Mouse (Mus musculus): ENCODE measurements at regions not wholly inside any gene's neighbourhood (a gene's known extent, or its start where the extent isn't known, plus 50 kb on each side); places are given as distances from the start of the nearest gene placed in this dataset.

DNA sequence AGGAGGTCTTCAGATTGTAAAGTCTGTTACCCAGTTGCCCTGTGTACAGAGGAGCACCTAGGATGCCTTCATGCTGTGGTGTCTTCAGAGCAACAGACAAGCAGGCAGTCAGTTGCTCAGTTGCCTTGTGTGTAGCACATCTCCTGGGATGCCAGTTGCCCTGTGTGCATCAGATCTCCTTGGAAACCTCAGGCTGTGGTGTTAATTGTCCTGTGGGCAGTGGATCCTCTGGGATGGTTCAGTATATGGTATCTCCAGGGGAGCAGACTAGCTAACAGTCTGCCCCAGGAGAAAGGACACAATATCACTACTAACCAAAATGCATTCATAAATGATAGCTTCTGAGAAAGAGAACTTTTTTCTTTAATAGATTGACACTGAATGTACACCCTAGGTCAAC lies 1201.1 kb upstream of the Cited2 start:
- no peak for TF ChIP-seq GATA1 (IDR thresholded peaks at IDR 0.05; ENCODE audit: borderline replicate concordance, low read length)
- TF ChIP-seq FLI1 (IDR thresholded peaks at IDR 0.05; ENCODE audit: low read length) = no peak

Data from megakaryocyte, embryonic 14.5 days (primary cell).